Mouse (Mus musculus) thymus, postnatal 36 days (tissue): ENCODE data around the gene Cd244a.

Source experiments
- DNase-seq, 2 experiments: peaks; one replicate each; pipeline ENCODE4 v3.0.0; 2022; ENCODE audit warnings: mixed read lengths in 2 of 2

Gene Cd244a

DNA sequence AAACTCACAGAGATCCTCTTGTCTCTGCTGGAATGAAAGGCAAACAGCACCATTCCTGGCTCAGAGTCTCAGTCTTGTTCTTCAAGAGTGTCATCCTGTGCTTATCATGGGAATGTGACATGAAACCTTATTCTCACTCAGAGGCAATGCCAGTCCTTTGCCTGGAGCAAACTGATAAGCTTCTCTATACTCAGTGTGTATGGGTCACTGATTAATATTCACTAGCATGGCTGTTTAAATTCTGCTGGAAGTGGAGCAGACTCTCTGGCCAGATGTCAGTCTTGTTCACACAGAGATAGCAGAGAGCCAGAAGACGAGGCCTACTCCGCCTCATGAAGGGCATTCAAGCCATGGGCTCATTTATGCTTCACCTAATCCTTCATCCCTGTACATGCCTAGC, 25.6 kb downstream of the Cd244a start:
- no peak for DNase-seq

DNA sequence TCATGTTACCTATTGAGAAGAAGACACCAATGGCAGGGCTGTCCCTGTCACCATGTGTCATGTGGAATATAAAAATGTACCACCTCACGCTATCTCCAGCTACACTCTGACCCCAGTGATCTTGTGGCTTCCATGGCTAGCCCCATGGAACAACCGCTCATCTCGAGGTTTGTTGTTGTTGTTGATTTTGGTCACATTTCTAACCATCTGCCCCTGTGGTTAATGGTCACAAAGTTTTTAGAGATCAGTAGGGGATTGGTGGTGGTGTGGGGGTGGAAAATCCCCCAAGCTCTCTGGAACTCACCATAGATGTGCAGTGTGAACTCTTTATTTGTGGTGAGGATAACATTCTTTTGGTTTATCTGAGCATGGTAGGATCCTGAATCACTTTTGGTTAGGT, 45.7 kb downstream of the Cd244a start:
- no peak for DNase-seq

DNA sequence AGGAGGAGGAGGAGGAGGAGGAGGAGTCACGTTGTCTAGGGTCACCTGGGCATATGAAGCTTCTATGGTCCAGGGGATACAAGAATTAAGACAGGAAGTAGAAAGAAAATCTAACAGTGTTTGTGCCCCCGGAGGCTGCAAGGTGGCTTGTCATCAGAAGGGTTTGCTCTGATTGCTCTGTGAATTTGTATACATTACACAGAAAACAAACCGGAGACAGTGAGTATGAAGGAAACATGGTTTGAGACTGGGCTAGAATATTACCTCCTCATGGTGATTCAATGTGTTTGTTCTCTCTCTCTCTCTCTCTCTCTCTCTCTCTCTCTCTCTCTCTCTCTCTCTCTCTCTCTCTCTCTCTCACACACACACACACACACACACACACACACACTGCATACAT, 47.7 kb downstream of the Cd244a start:
- DNase-seq: no peak

- peak; percentile 78 to 84 for DNase-seq
Measured at GRCm38 (mm10) chr1:171607176-171607575, 48.2 kb downstream of the Cd244a start, which contains the start of gene Ly9. Gene Ly9, minus strand, starts transcription at chr1:171607410.

DNA sequence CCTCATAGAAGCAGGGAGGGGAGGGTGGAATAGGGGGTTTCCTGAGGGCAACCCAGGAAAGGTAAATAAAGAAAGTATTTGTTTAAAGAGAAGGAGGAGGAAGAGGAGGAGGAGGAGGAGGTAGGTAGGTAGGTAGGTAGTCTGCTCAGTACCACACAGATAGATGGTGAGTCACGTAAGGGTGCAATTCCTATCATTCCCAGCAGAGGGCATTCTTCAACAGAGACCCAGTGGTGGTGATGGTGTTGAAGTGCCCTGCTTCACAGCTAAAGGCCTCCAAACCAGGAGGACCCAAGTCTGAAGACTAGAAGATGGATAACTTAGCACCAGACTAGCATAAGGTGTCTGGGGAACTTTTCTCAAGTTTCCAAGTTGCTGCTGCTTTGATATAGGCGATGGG, 51.0 kb downstream of the Cd244a start:
- DNase-seq: peak in 1 of 2 experiments; percentile 17

DNA sequence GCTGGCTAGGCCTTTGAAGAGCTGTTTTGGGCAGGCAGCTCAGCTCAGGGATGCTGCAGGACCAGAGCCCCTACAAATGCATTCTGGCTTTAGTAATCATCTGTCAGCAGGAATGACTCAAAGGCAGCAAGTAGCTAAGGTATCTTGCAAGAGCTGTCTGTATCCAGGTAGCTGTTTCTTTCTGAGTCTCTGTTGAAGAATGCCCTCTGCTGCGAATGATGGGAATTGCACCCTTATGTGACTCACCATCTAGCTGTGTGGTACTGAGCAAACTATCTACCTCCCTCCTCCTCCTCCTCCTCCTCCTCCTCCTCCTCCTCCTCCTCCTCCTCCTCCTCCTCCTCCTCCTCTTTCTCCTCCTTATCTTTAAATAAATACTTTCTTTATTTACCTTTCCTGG, 51.8 kb downstream of the Cd244a start:
- DNase-seq: peak; percentile 45 to 52

GRCm38 (mm10) chr1:171613962-171614361, 55.0 kb downstream of the Cd244a start:
- no peak for DNase-seq

GRCm38 (mm10) chr1:171616881-171617515, 58.0 kb downstream of the Cd244a start:
- no peak for DNase-seq

- no peak for DNase-seq
Measured at GRCm38 (mm10) chr1:171619001-171619400, 60.0 kb downstream of the Cd244a start.

- no peak for DNase-seq
Measured at GRCm38 (mm10) chr1:171619645-171620044, 60.7 kb downstream of the Cd244a start.

DNA sequence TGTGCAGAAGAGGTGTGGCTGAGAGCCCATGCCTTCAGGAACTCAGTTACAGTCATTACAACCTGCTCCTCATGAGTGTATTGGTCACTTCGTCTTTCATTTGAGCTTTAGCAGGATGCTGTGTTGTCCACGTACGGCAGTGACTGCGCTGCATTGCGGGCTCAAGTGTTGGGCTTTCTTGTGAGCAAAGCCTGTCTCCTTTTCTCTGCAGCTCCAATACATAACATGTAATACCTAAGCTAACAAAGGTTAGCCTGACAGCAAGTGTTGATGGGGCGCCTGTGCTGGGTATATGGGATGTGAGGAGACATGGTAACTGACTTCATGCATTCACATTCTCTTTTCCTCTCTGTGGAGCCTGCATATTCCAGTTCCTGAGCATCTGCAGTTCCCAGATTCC, 61.1 kb downstream of the Cd244a start:
- no peak for DNase-seq

GRCm38 (mm10) chr1:171627801-171628200, 68.8 kb downstream of the Cd244a start:
- DNase-seq: no peak

GRCm38 (mm10) chr1:171629168-171629567, 70.2 kb downstream of the Cd244a start:
- no peak for DNase-seq

- DNase-seq: no peak
Measured at GRCm38 (mm10) chr1:171630041-171630440, 71.0 kb downstream of the Cd244a start.

- no peak for DNase-seq
Measured at GRCm38 (mm10) chr1:171630912-171631311, 71.9 kb downstream of the Cd244a start.

GRCm38 (mm10) chr1:171631447-171631846, 72.5 kb downstream of the Cd244a start:
- no peak for DNase-seq

- DNase-seq: no peak
Measured at GRCm38 (mm10) chr1:171635696-171636095, 76.7 kb downstream of the Cd244a start.

- DNase-seq: no peak
Measured at GRCm38 (mm10) chr1:171637101-171637500, 78.1 kb downstream of the Cd244a start.

DNA sequence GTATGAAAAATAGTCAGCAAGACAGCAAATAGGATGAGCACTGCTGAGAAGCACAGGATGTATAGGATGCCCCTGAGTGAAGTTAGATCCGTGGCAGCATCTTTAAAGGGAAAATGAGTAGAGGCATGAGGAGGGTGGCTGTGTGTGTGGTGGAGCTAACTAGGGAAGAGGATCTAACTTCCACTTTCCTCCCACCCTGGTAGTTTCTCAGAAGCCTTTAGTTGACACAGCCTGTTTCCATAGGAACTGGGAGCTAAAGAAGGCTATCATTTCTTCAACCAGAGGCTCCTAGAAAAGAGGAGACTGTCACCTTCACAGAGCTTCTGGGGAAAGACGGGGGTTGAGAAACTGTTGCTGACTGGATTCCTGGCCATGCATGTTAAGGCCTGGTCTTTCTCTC, 79.7 kb downstream of the Cd244a start:
- DNase-seq: no peak

DNA sequence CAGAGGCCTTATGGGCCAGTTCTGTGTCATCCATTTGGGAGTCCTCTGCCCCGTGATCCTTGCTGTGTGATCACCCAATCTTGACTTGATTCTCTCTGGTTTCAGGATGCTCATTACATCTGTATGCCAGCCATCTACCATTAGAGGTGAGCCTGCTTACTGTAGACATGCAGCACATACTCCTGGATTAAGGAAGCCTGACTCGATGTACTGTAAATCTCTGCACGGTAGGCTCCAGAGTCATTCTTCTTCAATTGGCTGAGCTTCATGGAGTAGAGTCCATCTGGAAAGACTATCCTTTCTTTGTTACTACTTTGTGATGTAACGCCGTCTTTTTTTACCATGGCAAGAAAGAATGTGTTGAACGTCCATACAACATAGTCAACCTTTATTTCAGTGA, 81.8 kb downstream of the Cd244a start:
- DNase-seq: no peak

- peak; percentile 39 to 55 for DNase-seq
Measured at GRCm38 (mm10) chr1:171643612-171644011, 84.6 kb downstream of the Cd244a start.

GRCm38 (mm10) chr1:171646429-171646940, 87.5 kb downstream of the Cd244a start:
- no peak for DNase-seq

DNA sequence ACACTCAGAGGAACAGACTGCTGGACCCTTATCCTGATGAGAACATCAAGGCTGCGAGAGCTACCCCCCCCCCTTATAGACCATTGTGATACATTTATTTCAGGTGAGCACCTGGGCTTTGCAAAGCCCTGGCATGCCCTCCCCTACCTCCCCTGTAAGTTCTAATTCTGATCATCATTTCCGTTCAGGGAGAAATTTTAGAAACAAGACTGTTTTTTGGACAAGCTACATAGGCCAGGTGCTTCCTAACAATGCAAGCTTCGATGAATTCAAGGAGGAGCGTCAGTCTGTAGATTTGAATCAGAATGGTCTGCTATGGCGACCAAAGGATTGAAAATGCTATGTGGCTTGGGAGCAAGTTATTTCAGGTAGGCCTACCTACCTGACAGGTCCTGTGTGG, 88.7 kb downstream of the Cd244a start:
- no peak for DNase-seq

DNA sequence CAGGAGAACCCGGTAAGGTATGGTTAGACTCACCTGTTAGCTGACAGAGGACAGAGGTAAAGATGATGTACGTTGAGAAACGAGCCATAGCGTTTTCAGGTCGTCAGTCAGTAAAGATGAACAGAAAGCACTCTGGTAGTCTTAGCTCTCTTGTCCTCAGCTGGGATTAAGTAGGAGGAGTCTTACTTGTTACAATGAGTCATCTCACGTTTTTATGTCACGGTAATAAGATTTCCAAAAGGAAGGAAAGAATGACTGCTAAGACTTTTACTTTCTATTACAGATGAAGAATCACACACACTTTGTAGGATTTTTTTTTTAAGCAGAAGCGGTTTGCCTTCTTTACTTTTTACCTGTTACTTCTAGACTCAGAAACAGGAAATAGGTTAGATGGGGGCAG, 89.8 kb downstream of the Cd244a start:
- no peak for DNase-seq

GRCm38 (mm10) chr1:171652734-171653133, 93.7 kb downstream of the Cd244a start, which contains the start of gene Slamf7:
Gene Slamf7, minus strand, starts transcription at chr1:171653035.
- no peak for DNase-seq
